Mouse (Mus musculus) yolk sac, embryonic 10.5 days (tissue): ENCODE results near the gene Mnt.

Experiments
- DNase-seq: peaks from one replicate; pipeline ENCODE4 v3.0.0-alpha.2; 2017; ENCODE audit warnings: low spot score

The Mnt gene

GRCm38 (mm10) chr11:74845784-74846183 is 15.1 kb downstream of the Mnt start:
- no peak for DNase-seq

- peak; percentile 77 for DNase-seq
Measured at GRCm38 (mm10) chr11:74847919-74848521, 17.3 kb downstream of the Mnt start.

DNA sequence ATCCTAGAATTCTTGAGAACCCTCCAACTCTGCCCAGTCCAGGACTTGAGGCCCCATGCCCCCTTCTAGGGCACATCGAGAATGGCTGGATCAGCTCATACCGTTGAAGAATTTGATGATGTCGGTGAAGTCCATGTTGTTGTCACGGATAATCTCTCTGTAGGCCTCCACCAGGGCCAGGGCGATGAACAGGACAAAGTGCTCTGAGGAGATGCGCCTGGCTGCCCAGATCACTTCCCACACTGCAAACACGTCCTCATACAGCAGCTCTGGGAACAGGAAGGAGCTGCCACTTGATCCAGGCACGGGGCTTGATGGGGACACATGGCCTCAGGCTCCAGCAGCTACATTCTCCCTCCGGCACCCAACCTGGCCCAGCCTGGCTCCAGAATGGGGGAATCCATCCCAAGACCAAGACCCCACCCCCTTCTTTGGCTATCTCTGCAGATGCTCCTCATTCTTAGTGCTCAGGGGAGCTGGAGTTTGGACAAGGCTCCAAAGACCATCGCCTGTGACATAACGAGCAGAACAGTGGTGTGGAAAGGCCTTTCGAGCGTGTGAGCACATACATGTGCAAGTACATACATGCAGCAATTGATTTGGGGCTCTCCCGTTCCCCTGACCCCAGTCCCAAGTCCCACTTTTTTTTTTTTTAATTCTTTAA is 20.4 kb downstream of the Mnt start:
- DNase-seq, result no peak

GRCm38 (mm10) chr11:74857756-74858155 is 27.0 kb downstream of the Mnt start:
- no peak for DNase-seq

- no peak for DNase-seq
Measured at GRCm38 (mm10) chr11:74862129-74862528, 31.4 kb downstream of the Mnt start.

DNA sequence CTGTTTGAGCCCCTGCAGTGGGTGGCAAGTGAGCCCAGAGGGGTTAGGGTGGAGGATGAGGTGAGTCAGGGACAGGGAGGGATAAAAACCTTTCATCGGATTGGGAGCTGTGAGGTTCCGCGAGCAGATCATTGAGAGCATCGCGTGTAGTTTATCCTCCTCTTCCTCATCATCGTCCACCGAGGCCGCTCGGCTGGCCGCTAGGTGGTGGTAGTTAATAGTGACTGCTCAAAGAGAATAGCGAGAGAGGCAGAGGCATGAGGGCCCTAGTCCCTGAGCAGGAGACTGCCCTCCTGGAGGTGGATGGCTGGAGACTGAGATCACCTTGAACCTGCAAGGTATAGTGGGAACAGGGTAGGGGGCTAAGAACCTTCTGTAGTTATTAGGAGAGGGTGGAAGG is 32.8 kb downstream of the Mnt start:
- DNase-seq, result peak; percentile 24

GRCm38 (mm10) chr11:74864421-74864820 is 33.7 kb downstream of the Mnt start:
- no peak for DNase-seq

GRCm38 (mm10) chr11:74865252-74865651 is 34.5 kb downstream of the Mnt start:
- DNase-seq, result no peak

GRCm38 (mm10) chr11:74866640-74867039 is 35.9 kb downstream of the Mnt start:
- DNase-seq, result no peak

- no peak for DNase-seq
Measured at GRCm38 (mm10) chr11:74867181-74867580, 36.5 kb downstream of the Mnt start.

DNA sequence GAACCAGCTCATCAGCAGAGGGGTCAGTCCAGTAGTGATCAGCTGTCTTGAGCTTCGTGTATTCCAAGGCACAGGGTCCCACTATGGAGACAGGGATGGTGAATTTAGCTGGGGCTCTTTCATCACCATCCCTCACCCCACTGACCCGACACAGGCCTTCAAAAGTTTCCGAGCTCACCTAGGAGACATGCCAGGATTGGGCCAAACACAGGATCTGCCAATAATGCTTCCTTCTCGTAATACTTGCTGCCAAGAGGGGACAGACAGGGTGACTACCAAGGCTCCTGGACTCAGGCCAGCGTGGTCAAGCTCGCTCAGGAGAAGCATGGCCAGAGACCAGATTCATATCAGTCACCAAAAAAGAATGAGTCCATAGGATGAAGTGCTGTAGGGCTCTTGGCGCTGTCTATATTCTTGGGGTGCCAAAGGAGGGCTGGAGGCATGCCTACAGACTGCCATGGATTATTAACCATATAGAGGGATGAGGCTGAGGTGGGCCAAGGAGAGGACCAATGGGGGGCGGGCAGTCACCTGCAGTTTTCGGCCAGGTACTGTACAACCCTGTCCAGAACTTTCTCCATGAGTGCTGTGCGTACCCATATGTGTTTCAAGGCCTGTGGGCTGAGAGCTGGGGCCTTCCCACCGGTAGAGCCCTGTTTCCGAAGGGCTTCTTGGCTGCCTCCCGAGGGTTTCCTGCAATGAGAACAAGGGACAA is 37.5 kb downstream of the Mnt start:
- no peak for DNase-seq

GRCm38 (mm10) chr11:74869603-74870002 is 38.9 kb downstream of the Mnt start:
- no peak for DNase-seq

DNA sequence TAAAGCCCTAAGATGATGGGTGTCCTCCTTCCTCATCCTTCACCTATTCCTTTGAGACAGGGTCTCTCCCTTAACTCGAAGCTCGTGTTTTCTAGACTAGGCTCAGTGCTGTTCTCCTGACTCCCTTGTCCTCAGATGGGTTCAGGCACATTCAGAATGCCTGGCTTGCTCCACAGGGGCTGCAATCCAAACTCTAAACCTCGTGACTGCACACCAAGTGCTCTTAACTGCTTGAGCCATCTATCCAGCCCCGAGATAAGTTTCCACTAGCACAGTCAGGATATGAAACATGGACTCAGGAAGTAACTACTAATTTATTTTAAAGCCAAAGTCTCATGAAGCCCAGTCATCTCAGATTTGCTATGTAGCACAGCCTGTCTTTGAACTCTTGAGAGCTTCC is 39.8 kb downstream of the Mnt start:
- DNase-seq, result no peak

- no peak for DNase-seq
Measured at GRCm38 (mm10) chr11:74870991-74871622, 40.4 kb downstream of the Mnt start.

DNA sequence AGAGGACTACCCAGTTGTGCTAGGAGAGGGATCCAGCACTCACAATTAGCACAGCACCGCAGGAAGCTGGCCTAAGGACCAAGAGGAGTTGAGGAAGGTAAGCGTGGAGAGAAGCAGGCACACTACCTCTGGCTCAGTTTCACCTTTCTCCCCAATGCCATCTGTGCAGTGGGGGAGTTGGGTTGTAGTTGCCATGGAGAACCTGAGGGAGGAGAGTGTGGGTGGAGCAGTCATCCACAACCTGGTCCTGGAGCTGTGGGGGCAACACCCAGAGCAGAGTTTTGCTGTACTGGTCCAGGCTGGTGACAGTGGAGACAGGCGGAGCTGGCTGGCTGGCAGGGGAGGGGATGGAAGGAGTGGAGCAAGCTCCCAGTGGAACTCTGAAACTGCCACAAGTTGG is 43.9 kb downstream of the Mnt start:
- no peak for DNase-seq

GRCm38 (mm10) chr11:74876801-74877200 is 46.1 kb downstream of the Mnt start:
- peak; percentile 25 for DNase-seq

DNA sequence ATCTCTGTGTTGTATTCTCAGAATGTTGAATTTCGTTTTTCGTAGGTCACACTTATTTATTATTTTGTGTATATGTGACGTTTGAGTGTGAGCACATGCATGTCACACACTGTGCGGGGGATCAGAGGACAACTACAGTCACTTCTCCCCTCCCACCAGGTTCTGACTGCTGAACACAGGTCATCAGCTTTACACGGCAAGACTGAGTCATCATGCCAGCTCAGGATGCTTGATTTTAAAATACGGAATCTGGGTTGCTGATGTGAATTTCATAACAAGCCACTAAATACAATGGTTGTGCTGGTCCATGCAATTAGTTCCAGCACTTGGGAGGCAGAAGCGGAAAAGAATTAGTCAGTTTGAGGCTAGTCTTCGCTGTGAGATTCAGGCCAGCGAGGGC is 50.3 kb downstream of the Mnt start:
- no peak for DNase-seq

DNA sequence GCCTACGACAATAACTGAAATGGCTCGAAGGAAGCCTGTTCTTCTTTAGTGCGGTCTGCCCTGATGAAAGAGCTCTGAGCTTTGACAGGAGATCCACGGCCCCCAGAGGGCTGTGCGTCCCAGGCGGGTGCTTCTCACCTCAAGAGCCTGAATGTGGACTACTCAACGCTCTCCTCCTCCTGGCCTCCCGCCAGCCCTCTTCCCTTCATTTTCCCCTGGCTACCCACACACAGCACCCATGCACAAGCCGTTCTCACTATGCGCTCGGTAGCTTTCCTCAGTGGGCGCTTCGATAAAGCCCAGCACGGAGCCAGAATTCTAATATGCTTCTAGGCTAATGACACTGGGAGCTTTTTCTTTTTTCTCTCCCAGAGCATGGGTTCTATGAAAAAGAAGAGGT is 51.3 kb downstream of the Mnt start:
- no peak for DNase-seq

- DNase-seq, result no peak
Measured at GRCm38 (mm10) chr11:74883098-74883497, 52.4 kb downstream of the Mnt start.

- no peak for DNase-seq
Measured at GRCm38 (mm10) chr11:74894619-74895018, 63.9 kb downstream of the Mnt start.
